Mouse (Mus musculus): Measurements from ENCODE around the gene Zfp428. TPM values are rescaled to one million over a fixed set of nuclear protein-coding genes. Genes with fewer than 3 reads are reported as not detected.

Gene Zfp428
- polyA plus RNA-seq (2012; rRNA removed) = 3.0 and 3.6 TPM in 2 replicates

GRCm38 (mm10) chr7:24506838-24507725 lies at the start of gene Zfp428:
Gene Zfp428, plus strand, starts transcription at chr7:24507006.

GRCm38 (mm10) chr7:24462388-24463319 lies 44.2 kb upstream of the Zfp428 start, which contains the start of gene Plaur:
Gene Plaur, plus strand, starts transcription at chr7:24462484.

GRCm38 (mm10) chr7:24481474-24482207 lies 25.2 kb upstream of the Zfp428 start, which contains the start of gene Cadm4:
Gene Cadm4, plus strand, starts transcription at chr7:24482023.

GRCm38 (mm10) chr7:24512355-24512754 lies 5.5 kb downstream of the Zfp428 start, which contains the start of gene AC161166.1:
Gene AC161166.1, minus strand, starts transcription at chr7:24512455.

GRCm38 (mm10) chr7:24530062-24530931 lies 23.5 kb downstream of the Zfp428 start, which contains the start of gene Irgq:
Gene Irgq, plus strand, starts transcription at chr7:24530689.

GRCm38 (mm10) chr7:24546068-24546614 lies 39.3 kb downstream of the Zfp428 start, which contains the start of the genes Pinlyp and Xrcc1:
Gene Pinlyp, minus strand, starts transcription at chr7:24546118.
Gene Xrcc1, plus strand, starts transcription at chr7:24546289.

Other genes starting within 250 kb of the Zfp428 start
- 0.62 and 0.68 TPM in 2 replicates for gene Zfp93, start 236.6 kb upstream of the Zfp428 start, polyA plus RNA-seq (2012; rRNA removed)
- 2.7 and 3.1 TPM in 2 replicates for gene Zfp61, start 205.8 kb upstream of the Zfp428 start, polyA plus RNA-seq (2012; rRNA removed)
- gene Zfp94, start 190.3 kb upstream of the Zfp428 start, polyA plus RNA-seq (2012; rRNA removed) = 1.7 and 1.9 TPM in 2 replicates
- not detected in 2 replicates for gene Tescl, start 173.1 kb upstream of the Zfp428 start, polyA plus RNA-seq (2012; rRNA removed)
- gene Lypd5, start 157.8 kb upstream of the Zfp428 start, polyA plus RNA-seq (2012; rRNA removed) = not detected in 2 replicates
- gene Kcnn4, start 136.7 kb upstream of the Zfp428 start, polyA plus RNA-seq (2012; rRNA removed) = 96.6 and 108 TPM in 2 replicates
- 18.1 and 19.0 TPM in 2 replicates for gene Smg9, start 107.4 kb upstream of the Zfp428 start, polyA plus RNA-seq (2012; rRNA removed)
- gene Irgc1, start 54.7 kb upstream of the Zfp428 start, polyA plus RNA-seq (2012; rRNA removed) = 0.01 TPM in 1 of 2 replicates, not detected in the other
- 1.7 and 2.1 TPM in 2 replicates for gene Plaur, start 44.5 kb upstream of the Zfp428 start, polyA plus RNA-seq (2012; rRNA removed)
- gene Cadm4, start 25.0 kb upstream of the Zfp428 start, polyA plus RNA-seq (2012; rRNA removed) = 0.27 and 0.43 TPM in 2 replicates
- not detected in 2 replicates for gene AC161166.1, start 5.4 kb downstream of the Zfp428 start, polyA plus RNA-seq (2012; rRNA removed)
- gene Irgq, start 23.7 kb downstream of the Zfp428 start, polyA plus RNA-seq (2012; rRNA removed) = 1.7 and 1.9 TPM in 2 replicates
- 0.03 TPM in 1 of 2 replicates, not detected in the other for gene Pinlyp, start 39.1 kb downstream of the Zfp428 start, polyA plus RNA-seq (2012; rRNA removed)
- 27.1 and 28.3 TPM in 2 replicates for gene Xrcc1, start 39.3 kb downstream of the Zfp428 start, polyA plus RNA-seq (2012; rRNA removed)
- gene Ethe1, start 80.5 kb downstream of the Zfp428 start, polyA plus RNA-seq (2012; rRNA removed) = 11.6 and 14.7 TPM in 2 replicates
- gene Zfp575, start 80.6 kb downstream of the Zfp428 start, polyA plus RNA-seq (2012; rRNA removed) = 0.08 and 0.12 TPM in 2 replicates
- gene Phldb3, start 103.8 kb downstream of the Zfp428 start, polyA plus RNA-seq (2012; rRNA removed) = 0.61 and 0.70 TPM in 2 replicates
- gene Lypd3, start 129.5 kb downstream of the Zfp428 start, polyA plus RNA-seq (2012; rRNA removed) = 0.16 TPM in 1 of 2 replicates, not detected in the other
- not detected in 2 replicates for gene Tex101, start 169.7 kb downstream of the Zfp428 start, polyA plus RNA-seq (2012; rRNA removed)
- gene BC049730, start 202.2 kb downstream of the Zfp428 start, polyA plus RNA-seq (2012; rRNA removed) = not detected in 2 replicates
- gene Gm4763, start 219.9 kb downstream of the Zfp428 start, polyA plus RNA-seq (2012; rRNA removed) = not detected in 2 replicates

Data from liver, embryonic 14 days (tissue).